Mouse (Mus musculus): ENCODE measurements around the gene Polh.

GRCm38 (mm10) chr17:46154336-46154735 lies 48.1 kb downstream of the Polh start:
- TF ChIP-seq CTCF (IDR thresholded peaks at IDR 0.05; ENCODE audit: low read depth) (no peak), EP300 (optimal IDR thresholded peaks at IDR 0.05) (no peak)
